Mouse (Mus musculus) liver, adult (tissue): ENCODE data around the gene Umodl1.

Experiments
- GATA4 ChIP-seq: IDR thresholded peaks from 2 replicates; pipeline ENCODE4 v1.6.1; 2014; ENCODE audit warnings: mild to moderate bottlenecking, low read length; ENCODE audit not compliant: insufficient replicate concordance

Gene Umodl1

DNA sequence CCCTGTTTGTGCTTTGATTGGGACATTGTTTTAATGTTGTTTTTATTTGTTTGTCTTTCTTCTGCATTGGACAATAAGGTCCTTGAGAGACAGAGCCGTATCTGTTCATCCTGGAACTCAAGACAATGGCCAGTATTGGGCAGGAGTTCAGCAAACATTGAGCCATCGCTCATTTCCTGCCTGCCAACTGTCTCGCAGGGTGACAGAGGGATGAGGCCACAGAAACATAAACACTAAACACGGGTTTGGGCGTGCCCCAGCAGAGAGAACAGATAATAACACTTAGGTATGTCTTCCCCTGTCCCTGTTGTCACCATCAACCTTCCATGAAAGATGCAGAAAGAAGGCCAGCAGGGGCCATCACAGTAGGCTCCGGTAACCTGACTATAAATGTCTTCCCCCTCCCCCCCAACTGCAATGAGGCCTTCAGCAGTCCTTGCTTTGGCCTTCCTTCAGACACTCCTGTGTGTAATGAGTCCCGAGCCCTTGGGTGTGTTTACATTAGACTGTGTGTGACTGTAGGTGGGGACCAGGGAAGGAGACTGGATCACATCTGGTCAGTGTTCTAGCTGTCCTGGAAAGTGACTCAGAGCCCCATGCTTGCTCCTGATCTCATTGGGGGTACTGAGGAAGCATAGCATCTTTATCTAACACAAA lies 69.8 kb downstream of the Umodl1 start:
- no peak for TF ChIP-seq GATA4

- no peak for TF ChIP-seq GATA4
Observed at GRCm38 (mm10) chr17:31024782-31025125, 70.3 kb downstream of the Umodl1 start.

DNA sequence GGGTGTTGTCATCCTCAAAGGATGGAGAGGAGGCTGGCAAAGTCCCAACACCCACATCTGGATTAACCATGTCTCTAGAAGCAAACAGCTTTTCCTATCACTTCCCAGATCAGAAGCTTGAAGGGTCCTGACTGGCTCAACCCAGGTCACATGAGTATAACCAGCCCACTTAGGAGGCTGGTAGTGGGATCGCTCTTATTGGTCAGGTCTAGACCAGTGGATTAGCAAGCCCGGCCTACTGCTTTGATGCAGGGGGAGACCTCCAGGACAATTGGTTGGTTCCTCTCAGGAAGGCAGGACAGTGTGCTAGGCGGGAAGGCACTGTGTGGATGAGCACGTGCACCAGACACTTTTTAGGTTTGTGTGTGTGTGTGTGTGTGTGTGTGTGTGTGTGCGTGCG lies 72.5 kb downstream of the Umodl1 start:
- no peak for TF ChIP-seq GATA4

- TF ChIP-seq GATA4, result no peak
Observed at GRCm38 (mm10) chr17:31027723-31028122, 73.3 kb downstream of the Umodl1 start.

- no peak for TF ChIP-seq GATA4
Observed at GRCm38 (mm10) chr17:31028821-31029370, 74.5 kb downstream of the Umodl1 start.

DNA sequence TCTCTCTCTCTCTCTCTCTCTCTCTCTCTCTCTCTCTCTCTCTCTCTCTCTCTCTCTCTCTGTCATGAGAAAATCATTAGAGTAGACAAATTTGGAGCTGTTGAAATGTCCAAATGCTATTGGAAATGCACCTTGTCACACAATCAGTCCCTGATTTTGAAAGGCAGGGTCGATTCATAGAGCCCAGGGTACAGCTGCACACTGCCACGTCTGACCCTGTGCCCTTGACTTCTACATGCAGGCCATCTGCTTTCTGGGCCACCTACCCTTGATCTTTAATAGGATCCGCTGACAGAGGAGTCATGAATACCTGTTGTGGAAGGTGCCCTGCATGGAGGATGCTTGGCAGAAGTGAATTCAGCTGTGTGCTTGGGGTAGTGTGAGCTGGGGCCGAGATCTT lies 75.0 kb downstream of the Umodl1 start:
- no peak for TF ChIP-seq GATA4

DNA sequence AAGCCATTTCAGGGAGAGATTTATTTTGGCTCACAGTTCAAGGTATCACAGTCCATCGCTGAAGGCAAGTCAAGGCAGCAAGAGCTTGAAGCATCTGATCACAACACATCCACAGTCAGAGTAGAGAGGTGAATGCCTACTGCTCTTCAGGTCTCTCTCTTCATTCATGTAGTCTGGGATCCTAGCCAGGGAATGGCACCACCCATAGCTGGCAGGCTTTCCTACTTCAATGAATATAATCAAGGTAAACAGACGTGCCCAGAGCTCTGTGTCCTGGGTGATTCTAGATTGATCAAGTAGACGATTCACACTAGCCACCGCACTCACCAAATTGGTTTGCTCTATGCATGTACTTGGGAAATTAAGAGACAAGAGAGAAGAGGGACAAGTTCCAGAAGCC lies 77.9 kb downstream of the Umodl1 start:
- TF ChIP-seq GATA4, result no peak

DNA sequence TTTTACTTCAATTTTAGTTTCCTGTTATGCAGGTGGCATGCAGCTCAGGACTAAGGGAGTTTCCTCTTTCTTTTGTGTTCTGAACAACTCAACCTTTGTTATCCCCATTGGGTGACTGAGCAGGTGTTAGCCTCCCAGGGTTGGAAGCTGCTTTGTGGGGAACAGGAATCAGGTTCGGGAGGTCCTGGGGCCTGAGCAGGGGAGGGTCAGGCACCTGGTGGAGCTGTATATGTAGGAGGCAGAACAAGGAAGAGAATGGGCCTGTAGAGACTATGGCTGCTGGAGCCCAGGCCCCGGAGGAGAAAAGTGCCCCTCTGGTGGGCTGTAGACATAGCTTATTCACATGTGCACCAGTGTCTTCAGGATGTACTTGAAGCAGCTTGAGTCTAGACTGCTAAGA lies 78.8 kb downstream of the Umodl1 start:
- no peak for TF ChIP-seq GATA4

GRCm38 (mm10) chr17:31034165-31034564 lies 79.7 kb downstream of the Umodl1 start:
- TF ChIP-seq GATA4, result no peak

- peak; percentile 76 for TF ChIP-seq GATA4
Observed at GRCm38 (mm10) chr17:31034674-31035356, 80.4 kb downstream of the Umodl1 start.

GRCm38 (mm10) chr17:31036168-31036876 lies 81.9 kb downstream of the Umodl1 start:
- TF ChIP-seq GATA4, result no peak

DNA sequence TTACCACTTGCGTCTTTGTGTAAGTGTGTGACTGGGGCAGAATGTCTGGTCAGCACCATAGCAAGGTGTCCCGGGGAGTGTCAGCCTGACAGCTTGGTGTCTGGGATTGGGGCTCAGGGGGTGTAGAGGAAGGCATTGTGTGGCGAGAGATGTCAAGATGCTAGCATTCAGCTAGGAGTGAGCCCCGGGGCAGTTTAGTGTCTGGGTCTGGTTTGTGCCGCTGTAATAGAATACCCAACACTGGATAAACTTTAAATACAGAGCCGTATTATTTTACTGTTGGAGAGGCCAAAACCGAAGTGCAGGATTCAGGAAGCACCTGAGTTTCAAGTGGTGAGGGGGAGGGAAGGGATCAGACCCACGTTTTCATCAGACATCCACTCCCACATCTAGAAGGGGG lies 82.9 kb downstream of the Umodl1 start:
- no peak for TF ChIP-seq GATA4

- no peak for TF ChIP-seq GATA4
Observed at GRCm38 (mm10) chr17:31038381-31038780, 83.9 kb downstream of the Umodl1 start.

DNA sequence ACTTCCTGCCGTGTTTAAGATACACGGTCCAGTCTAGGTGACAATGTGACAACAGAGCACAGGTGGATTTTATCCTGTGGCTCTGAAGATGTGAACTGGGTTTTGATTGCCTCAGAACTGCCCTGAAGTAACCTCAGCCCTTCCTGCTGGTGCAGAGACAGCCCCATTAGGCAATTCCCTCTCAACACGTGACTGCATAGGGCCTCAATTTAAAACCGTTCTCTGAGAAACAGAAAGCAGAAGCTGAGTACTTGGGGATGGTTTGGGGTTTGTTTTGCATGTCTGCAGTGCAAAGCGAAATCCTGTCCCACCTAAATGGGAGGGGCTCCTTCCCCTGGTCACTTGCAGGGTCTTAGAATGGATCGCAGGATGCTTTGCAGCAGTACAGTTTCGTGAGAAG lies 85.2 kb downstream of the Umodl1 start:
- TF ChIP-seq GATA4, result no peak

DNA sequence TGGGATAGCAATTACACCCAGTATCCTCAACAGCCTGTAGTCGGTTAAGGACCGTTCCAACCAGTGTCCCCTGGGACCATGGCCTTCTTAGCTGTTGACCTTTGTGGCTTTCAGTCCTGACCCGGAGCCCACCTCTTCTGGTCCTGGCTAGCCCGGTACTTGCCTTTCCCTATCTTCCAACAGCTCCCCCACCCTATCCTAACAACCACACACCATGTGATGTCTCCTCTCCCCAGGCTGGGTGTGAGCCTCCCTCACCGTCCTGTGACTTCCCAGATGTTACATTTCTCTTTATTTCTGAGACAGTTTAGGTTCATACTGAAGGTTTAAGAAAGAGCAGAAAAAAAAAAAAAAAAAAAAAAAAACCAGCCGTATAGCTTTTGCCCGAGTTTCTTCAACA lies 86.0 kb downstream of the Umodl1 start:
- TF ChIP-seq GATA4, result no peak

- TF ChIP-seq GATA4, result no peak
Observed at GRCm38 (mm10) chr17:31042751-31043150, 88.3 kb downstream of the Umodl1 start.
